Mouse (Mus musculus) frontal cortex, adult (tissue): ENCODE data around the gene Calr4.

Source experiments
- ATAC-seq: cut with Nextera tagmentation; 2 replicates; pipeline ENCODE4 v1.9.2; 2017; ENCODE audit warnings: mild to moderate bottlenecking, moderate library complexity, mixed read lengths; ENCODE audit not compliant: low TSS enrichment

The Calr4 gene

GRCm38 (mm10) chr4:109234185-109234584 lies at the start of gene Calr4:
Gene Calr4, plus strand, starts transcription at chr4:109234485.
- ATAC-seq: no peak

GRCm38 (mm10) chr4:109185616-109186405 lies 48.5 kb upstream of the Calr4 start:
- ATAC-seq: peak; percentile 69

GRCm38 (mm10) chr4:109191598-109191997 lies 42.7 kb upstream of the Calr4 start:
- ATAC-seq: no peak

GRCm38 (mm10) chr4:109193886-109194285 lies 40.4 kb upstream of the Calr4 start:
- no peak for ATAC-seq

- no peak for ATAC-seq
Observed at GRCm38 (mm10) chr4:109195900-109196629, 38.2 kb upstream of the Calr4 start.

GRCm38 (mm10) chr4:109199069-109199468 lies 35.2 kb upstream of the Calr4 start:
- no peak for ATAC-seq

GRCm38 (mm10) chr4:109201582-109202424 lies 32.5 kb upstream of the Calr4 start, which contains the start of gene Osbpl9:
Gene Osbpl9, minus strand, starts transcription at chr4:109202272.
- ATAC-seq: peak; percentile 97

- ATAC-seq: no peak
Observed at GRCm38 (mm10) chr4:109203931-109204330, 30.4 kb upstream of the Calr4 start.

GRCm38 (mm10) chr4:109204416-109204815 lies 29.9 kb upstream of the Calr4 start:
- no peak for ATAC-seq

GRCm38 (mm10) chr4:109207524-109207923 lies 26.8 kb upstream of the Calr4 start:
- ATAC-seq: no peak

- ATAC-seq: no peak
Observed at GRCm38 (mm10) chr4:109210253-109210652, 24.0 kb upstream of the Calr4 start.

- no peak for ATAC-seq
Observed at GRCm38 (mm10) chr4:109210881-109211280, 23.4 kb upstream of the Calr4 start.

GRCm38 (mm10) chr4:109213986-109214385 lies 20.3 kb upstream of the Calr4 start:
- no peak for ATAC-seq

- no peak for ATAC-seq
Observed at GRCm38 (mm10) chr4:109218008-109218407, 16.3 kb upstream of the Calr4 start.

GRCm38 (mm10) chr4:109220441-109220940 lies 13.8 kb upstream of the Calr4 start:
- no peak for ATAC-seq

- ATAC-seq: no peak
Observed at GRCm38 (mm10) chr4:109222001-109222400, 12.3 kb upstream of the Calr4 start.

- peak; percentile 91 for ATAC-seq
Observed at GRCm38 (mm10) chr4:109224762-109225552, 9.3 kb upstream of the Calr4 start.

- no peak for ATAC-seq
Observed at GRCm38 (mm10) chr4:109225606-109226005, 8.7 kb upstream of the Calr4 start.

GRCm38 (mm10) chr4:109226071-109226470 lies 8.2 kb upstream of the Calr4 start:
- ATAC-seq: no peak

GRCm38 (mm10) chr4:109229766-109230279 lies 4.5 kb upstream of the Calr4 start:
- ATAC-seq: no peak
